Mouse (Mus musculus): ENCODE data around the gene Cbx1. TPM values are rescaled to one million over a fixed set of nuclear protein-coding genes. Genes with fewer than 3 reads are reported as not detected.
"Not testable (repeated sequence)": the region's sequence is repeated elsewhere in the genome, so short reads cannot be mapped to it uniquely, and the experiment has no call there.

Cbx1 gene
- polyA plus RNA-seq, 1 experiment from 2014 or later, result 52.4 TPM

- Histone ChIP-seq H3K4me1 (replicated peaks) (no peaks in the 10 kb centered on the region), H3K36me3 (no peaks in the 10 kb centered on the region), H3K9ac (no peak overlapping the region), H3K4me2 (no peak overlapping the region), H3K4me3 (no peak overlapping the region), H3K27me3 (0 out of 2 replicates have a peak, but pooled peaks cover 4% of the 10 kb centered on the region), H3K27ac (no peak overlapping the region), H3K9me3 (replicated peaks) (no peaks in the 10 kb centered on the region)
- 72% methylated on average over 3 of the region's 3 CpGs for WGBS
- ATAC-seq (replicated peaks; ENCODE audit: insufficient number of reproducible peaks, insufficient read depth, low FRiP score, low read depth), result no peak
Observed at GRCm38 (mm10) chr11:96839877-96840276, 51.0 kb downstream of the Cbx1 start.

- H3K9me3 ChIP-seq (replicated peaks), result no peaks in the 10 kb centered on the region
- no peak overlapping the region for H3K27ac ChIP-seq
- no peaks in the 10 kb centered on the region for H3K4me1 ChIP-seq (replicated peaks)
- H3K9ac ChIP-seq, result no peak overlapping the region
- ATAC-seq (replicated peaks; ENCODE audit: insufficient number of reproducible peaks, insufficient read depth, low FRiP score, low read depth), result no peak
- H3K4me3 ChIP-seq, result no peak overlapping the region
- 26% methylated on average over 8 of the region's 8 CpGs for WGBS
- 0 out of 2 replicates have a peak, but pooled peaks cover 4% of the 10 kb centered on the region for H3K27me3 ChIP-seq
- H3K4me2 ChIP-seq, result no peak overlapping the region
- no peaks in the 10 kb centered on the region for H3K36me3 ChIP-seq
Observed at GRCm38 (mm10) chr11:96840290-96840689, 51.4 kb downstream of the Cbx1 start.

DNA sequence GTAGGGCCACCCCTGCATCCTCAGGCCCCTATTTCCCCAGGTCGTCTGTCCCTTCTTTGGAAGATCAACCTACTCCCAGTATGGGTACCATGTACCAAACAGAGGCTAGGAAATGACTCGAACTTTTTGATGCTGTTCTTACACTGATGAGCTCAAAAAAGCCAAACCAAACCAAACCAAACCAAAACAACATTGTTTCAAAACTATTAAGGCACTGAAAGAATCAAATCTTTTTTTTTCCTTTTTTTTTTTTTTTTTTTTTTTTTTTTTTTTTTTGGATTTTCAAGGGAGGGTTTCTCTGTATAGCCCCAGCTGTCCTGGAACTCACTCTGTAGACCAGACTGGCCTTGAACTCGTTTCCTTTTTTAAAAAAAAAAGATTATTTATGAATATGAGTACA is 54.7 kb downstream of the Cbx1 start:
- Histone ChIP-seq H3K27me3 (no peaks in the 10 kb centered on the region), H3K27ac (no peak overlapping the region), H3K4me1 (replicated peaks) (no peaks in the 10 kb centered on the region), H3K4me3 (no peak overlapping the region), H3K9ac (no peak overlapping the region), H3K36me3 (no peaks in the 10 kb centered on the region), H3K9me3 (replicated peaks) (no peaks in the 10 kb centered on the region), H3K4me2 (no peak overlapping the region)
- 54% methylated on average over 3 of the region's 3 CpGs for WGBS
- ATAC-seq (replicated peaks; ENCODE audit: insufficient number of reproducible peaks, insufficient read depth, low FRiP score, low read depth), result no peak

DNA sequence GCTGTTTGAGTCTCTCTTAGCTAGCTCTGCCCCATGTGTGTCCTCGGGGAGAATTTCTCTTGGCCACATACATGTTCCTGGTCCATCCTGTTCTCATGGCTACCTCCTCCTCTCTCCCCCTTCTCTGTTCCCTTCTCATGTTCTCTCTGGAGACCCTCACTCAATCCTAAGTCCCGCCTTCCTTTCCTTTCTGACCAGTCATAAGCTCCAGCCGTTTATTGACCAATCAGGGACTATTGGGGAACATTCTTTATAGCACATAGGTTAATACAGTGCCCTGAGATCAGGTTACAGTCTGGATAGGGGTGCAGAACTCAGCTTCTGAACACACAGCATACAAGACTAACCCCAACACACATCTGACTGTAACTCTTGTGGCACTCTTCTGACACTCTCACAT is 58.3 kb downstream of the Cbx1 start:
- no peaks in the 10 kb centered on the region for H3K36me3 ChIP-seq
- no peak overlapping the region for H3K4me2 ChIP-seq
- no peak overlapping the region for H3K27ac ChIP-seq
- H3K27me3 ChIP-seq, result no peaks in the 10 kb centered on the region
- 48% methylated on average over 3 of the region's 3 CpGs for WGBS
- ATAC-seq (replicated peaks; ENCODE audit: insufficient number of reproducible peaks, insufficient read depth, low FRiP score, low read depth), result no peak
- H3K4me3 ChIP-seq, result no peak overlapping the region
- H3K9ac ChIP-seq, result no peak overlapping the region
- H3K4me1 ChIP-seq (replicated peaks), result peaks cover 8% of the 10 kb centered on the region
- no peaks in the 10 kb centered on the region for H3K9me3 ChIP-seq (replicated peaks)

- Histone ChIP-seq H3K9me3 (replicated peaks) (no peaks in the 10 kb centered on the region), H3K4me2 (no peak overlapping the region), H3K27me3 (no peaks in the 10 kb centered on the region), H3K4me1 (replicated peaks) (peaks cover 8% of the 10 kb centered on the region), H3K4me3 (no peak overlapping the region), H3K27ac (no peak overlapping the region), H3K9ac (no peak overlapping the region), H3K36me3 (0 out of 2 replicates have a peak, but pooled peaks cover 6% of the 10 kb centered on the region)
- ATAC-seq (replicated peaks; ENCODE audit: insufficient number of reproducible peaks, insufficient read depth, low FRiP score, low read depth), result no peak
- WGBS, result 69% methylated on average over 9 of the region's 9 CpGs
Observed at GRCm38 (mm10) chr11:96848694-96849093, 59.8 kb downstream of the Cbx1 start.

- not testable (repeated sequence) for H3K27ac ChIP-seq; H3K9me3 ChIP-seq (replicated peaks); ATAC-seq (replicated peaks; ENCODE audit: insufficient number of reproducible peaks, insufficient read depth, low FRiP score, low read depth); H3K36me3 ChIP-seq; H3K4me1 ChIP-seq (replicated peaks); H3K27me3 ChIP-seq
- Histone ChIP-seq H3K4me2 (peak overlapping the region; percentile 84), H3K4me3 (peak overlapping the region; percentile 65), H3K9ac (0 out of 2 replicates have a peak overlapping the region, but pooled peaks have one; percentile 74)
- 68% methylated on average over 5 of the region's 5 CpGs for WGBS
Observed at GRCm38 (mm10) chr11:96849145-96849544, 60.2 kb downstream of the Cbx1 start.

DNA sequence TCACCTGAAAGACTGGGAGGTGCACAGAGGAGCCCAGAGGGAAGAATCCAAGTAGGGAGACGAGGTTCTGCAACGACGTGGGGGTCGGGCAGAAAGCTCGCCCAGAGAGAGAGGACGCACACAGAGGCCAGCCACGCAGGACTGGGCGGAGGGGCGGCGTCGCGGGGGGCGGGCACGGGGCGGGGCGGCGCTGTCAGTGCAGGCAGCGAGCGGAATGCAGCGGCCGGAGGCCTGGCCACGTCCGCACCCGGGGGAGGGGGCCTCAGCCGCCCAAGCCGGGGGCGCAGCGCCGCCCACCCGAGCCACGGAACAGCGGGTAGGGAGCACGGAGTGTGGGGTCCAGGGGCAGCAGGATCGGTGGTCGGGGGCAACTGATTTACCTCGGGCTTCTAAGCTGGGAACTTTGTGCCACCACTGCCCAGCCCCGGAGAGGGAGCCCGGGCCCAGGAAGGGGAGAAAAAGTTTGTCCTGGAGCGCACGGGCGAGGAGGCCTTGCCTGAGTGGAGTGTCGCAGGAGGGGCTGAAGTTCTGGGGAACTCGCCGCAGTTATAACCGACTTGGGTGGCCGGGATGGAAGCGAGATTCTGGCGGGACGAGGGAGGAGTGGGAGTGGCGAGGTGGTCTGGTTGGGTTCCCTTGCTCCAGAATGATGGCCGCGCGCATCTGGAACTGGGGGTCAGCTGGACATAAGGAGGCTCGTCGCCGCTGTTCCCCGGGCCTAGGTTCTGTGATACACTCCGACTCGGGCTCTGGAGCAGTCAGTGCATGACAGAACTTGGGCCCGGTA is 60.9 kb downstream of the Cbx1 start, which contains the start of gene Copz2:
Gene Copz2 (plus strand): TSS at position 190 of the 787 bp plus-strand sequence.
- Histone ChIP-seq H3K36me3 (0 out of 2 replicates have a peak, but pooled peaks cover 11% of the 10 kb centered on the region), H3K4me1 (replicated peaks) (peaks cover 8% of the 10 kb centered on the region), H3K9me3 (replicated peaks) (no peaks in the 10 kb centered on the region), H3K4me3 (peak within 1 kb of the TSS; percentile 65), H3K27me3 (no peaks in the 10 kb centered on the region), H3K27ac (peak within 1 kb of the TSS; percentile 65), H3K9ac (peak within 1 kb of the TSS; percentile 74), H3K4me2 (peak within 1 kb of the TSS; percentile 84)
- whole genome bisulfite sequencing, result 1% methylated on average over 56 of the region's 60 CpGs
- peak; percentile 92 for ATAC-seq (replicated peaks; ENCODE audit: insufficient number of reproducible peaks, insufficient read depth, low FRiP score, low read depth)

GRCm38 (mm10) chr11:96857446-96857845 is 68.5 kb downstream of the Cbx1 start:
- Histone ChIP-seq H3K4me3 (no peak overlapping the region), H3K4me2 (no peak overlapping the region), H3K9me3 (replicated peaks) (no peaks in the 10 kb centered on the region), H3K27me3 (no peaks in the 10 kb centered on the region), H3K27ac (no peak overlapping the region), H3K9ac (no peak overlapping the region), H3K4me1 (replicated peaks) (peaks cover 20% of the 10 kb centered on the region), H3K36me3 (peaks cover 16% of the 10 kb centered on the region; the same call in 1 of the 2 replicates)
- no peak for ATAC-seq (replicated peaks; ENCODE audit: insufficient number of reproducible peaks, insufficient read depth, low FRiP score, low read depth)
- WGBS, result 66% methylated on average over 5 of the region's 5 CpGs

MicroRNA genes within 50 kb of the gene (microRNA counts, 519-probe panel; counts per million panel counts)
- 3,928 counts per million, percentile 90 among the panel's probes with 10 or more counts for microRNA mmu-miR-152

Small RNA genes within 50 kb of the gene (microRNA-seq; reads per million reads assigned to microRNA genes)
- 193 reads per million, percentile 59 among the genes with 10 or more reads in this experiment for gene Mir152

Other genes starting within 250 kb of the Cbx1 start
- 10.9 and 13.4 TPM in 2 replicates for gene Snx11, start 11.6 kb upstream of the Cbx1 start, polyA plus RNA-seq (2015; fragmentation: Nextera tagmentation; extraction: Ambion mirVana)
- gene Nfe2l1, start 40.8 kb downstream of the Cbx1 start, polyA plus RNA-seq (2015; fragmentation: Nextera tagmentation; extraction: Ambion mirVana), result 75.3 and 79.0 TPM in 2 replicates
- gene Copz2, start 60.7 kb downstream of the Cbx1 start, polyA plus RNA-seq (2015; fragmentation: Nextera tagmentation; extraction: Ambion mirVana), result 120 and 122 TPM in 2 replicates
- gene Cdk5rap3, start 127.4 kb downstream of the Cbx1 start, polyA plus RNA-seq (2015; fragmentation: Nextera tagmentation; extraction: Ambion mirVana), result 45.2 and 58.7 TPM in 2 replicates
- 1.7 and 2.9 TPM in 2 replicates for gene Prr15l, start 139.0 kb downstream of the Cbx1 start, polyA plus RNA-seq (2015; fragmentation: Nextera tagmentation; extraction: Ambion mirVana)
- gene Pnpo, start 154.9 kb downstream of the Cbx1 start, polyA plus RNA-seq (2015; fragmentation: Nextera tagmentation; extraction: Ambion mirVana), result 65.2 and 74.8 TPM in 2 replicates
- 12.9 and 18.2 TPM in 2 replicates for gene Sp2, start 193.8 kb downstream of the Cbx1 start, polyA plus RNA-seq (2015; fragmentation: Nextera tagmentation; extraction: Ambion mirVana)
- 0.09 and 0.15 TPM in 2 replicates for gene Sp6, start 224.3 kb downstream of the Cbx1 start, polyA plus RNA-seq (2015; fragmentation: Nextera tagmentation; extraction: Ambion mirVana)
- 14.7 and 20.3 TPM in 2 replicates for gene Scrn2, start 240.8 kb downstream of the Cbx1 start, polyA plus RNA-seq (2015; fragmentation: Nextera tagmentation; extraction: Ambion mirVana)